Mouse (Mus musculus) ES-E14 (cell line): ENCODE data around the gene Smim24.

Experiments
- CHD2 ChIP-seq: IDR thresholded peaks from 2 replicates; pipeline ENCODE4 v1.6.1; 2014; ENCODE audit warnings: mild to moderate bottlenecking, low read depth, low read length, inconsistent platforms
- HCFC1 ChIP-seq: IDR thresholded peaks from 2 replicates; pipeline ENCODE4 v1.6.1; 2012; ENCODE audit warnings: low read length, inconsistent platforms, borderline replicate concordance; ENCODE audit not compliant: insufficient read depth
- MAFK ChIP-seq: IDR thresholded peaks from 2 replicates; pipeline ENCODE4 v1.6.1; 2014; ENCODE audit warnings: mild to moderate bottlenecking, low read depth, low read length, inconsistent platforms; ENCODE audit not compliant: insufficient read depth
- ZNF384 ChIP-seq: IDR thresholded peaks from 2 replicates; pipeline ENCODE4 v1.6.1; 2012; ENCODE audit warnings: low read depth, low read length, inconsistent platforms

GRCm38 (mm10) chr10:81377793-81378552 lies 14.9 kb upstream of the Smim24 start, which contains the start of gene Fzr1:
- TF ChIP-seq CHD2 (no peak), HCFC1 (no peak), ZNF384 (no peak), MAFK (no peak)
